Mouse (Mus musculus): ENCODE data around the gene Fam81b.
"Not testable (repeated sequence)": the region's sequence is repeated elsewhere in the genome, so short reads cannot be mapped to it uniquely, and the experiment has no call there.

Fam81b gene

GRCm38 (mm10) chr13:76304637-76305122 lies at the start of gene Fam81b:
Gene Fam81b (minus strand): TSS chr13:76305072.
- no peak for DNase-seq (ENCODE audit: low read depth in 2 of 2, low spot score in 2 of 2)

GRCm38 (mm10) chr13:76345941-76346340 lies 41.1 kb upstream of the Fam81b start:
- DNase-seq (ENCODE audit: low read depth in 2 of 2, low spot score in 2 of 2), result not testable (repeated sequence)

GRCm38 (mm10) chr13:76318635-76319034 lies 13.8 kb upstream of the Fam81b start:
- DNase-seq (ENCODE audit: low read depth in 2 of 2, low spot score in 2 of 2), result no peak

GRCm38 (mm10) chr13:76311580-76311979 lies 6.7 kb upstream of the Fam81b start:
- no peak for DNase-seq (ENCODE audit: low read depth in 2 of 2, low spot score in 2 of 2)

GRCm38 (mm10) chr13:76308811-76309210 lies 3.9 kb upstream of the Fam81b start:
- no peak for DNase-seq (ENCODE audit: low read depth in 2 of 2, low spot score in 2 of 2)

- DNase-seq (ENCODE audit: low read depth in 2 of 2, low spot score in 2 of 2), result no peak
Observed at GRCm38 (mm10) chr13:76305655-76306365, 938 bp upstream of the Fam81b start.

GRCm38 (mm10) chr13:76305241-76305640 lies 369 bp upstream of the Fam81b start:
- no peak for DNase-seq (ENCODE audit: low read depth in 2 of 2, low spot score in 2 of 2)

GRCm38 (mm10) chr13:76304201-76304600 lies 671 bp downstream of the Fam81b start:
- DNase-seq (ENCODE audit: low read depth in 2 of 2, low spot score in 2 of 2), result no peak

- DNase-seq (ENCODE audit: low read depth in 2 of 2, low spot score in 2 of 2), result no peak
Observed at GRCm38 (mm10) chr13:76303160-76303559, 1.7 kb downstream of the Fam81b start.

GRCm38 (mm10) chr13:76302056-76302455 lies 2.8 kb downstream of the Fam81b start:
- no peak for DNase-seq (ENCODE audit: low read depth in 2 of 2, low spot score in 2 of 2)

- no peak for DNase-seq (ENCODE audit: low read depth in 2 of 2, low spot score in 2 of 2)
Observed at GRCm38 (mm10) chr13:76292050-76292449, 12.8 kb downstream of the Fam81b start.

GRCm38 (mm10) chr13:76284597-76284996 lies 20.3 kb downstream of the Fam81b start:
- no peak for DNase-seq (ENCODE audit: low read depth in 2 of 2, low spot score in 2 of 2)

- no peak for DNase-seq (ENCODE audit: low read depth in 2 of 2, low spot score in 2 of 2)
Observed at GRCm38 (mm10) chr13:76264361-76265026, 40.4 kb downstream of the Fam81b start.

GRCm38 (mm10) chr13:76258766-76259165 lies 46.1 kb downstream of the Fam81b start:
- no peak for DNase-seq (ENCODE audit: low read depth in 2 of 2, low spot score in 2 of 2)

GRCm38 (mm10) chr13:76256350-76256749 lies 48.5 kb downstream of the Fam81b start:
- no peak for DNase-seq (ENCODE audit: low read depth in 2 of 2, low spot score in 2 of 2)

- no peak for DNase-seq (ENCODE audit: low read depth in 2 of 2, low spot score in 2 of 2)
Observed at GRCm38 (mm10) chr13:76250092-76250491, 54.8 kb downstream of the Fam81b start.

GRCm38 (mm10) chr13:76249066-76249465 lies 55.8 kb downstream of the Fam81b start:
- DNase-seq (ENCODE audit: low read depth in 2 of 2, low spot score in 2 of 2), result no peak

- no peak for DNase-seq (ENCODE audit: low read depth in 2 of 2, low spot score in 2 of 2)
Observed at GRCm38 (mm10) chr13:76215397-76215796, 89.5 kb downstream of the Fam81b start.

GRCm38 (mm10) chr13:76214928-76215327 lies 89.9 kb downstream of the Fam81b start:
- DNase-seq (ENCODE audit: low read depth in 2 of 2, low spot score in 2 of 2), result no peak

GRCm38 (mm10) chr13:76199943-76200342 lies 104.9 kb downstream of the Fam81b start:
- no peak for DNase-seq (ENCODE audit: low read depth in 2 of 2, low spot score in 2 of 2)

- DNase-seq (ENCODE audit: low read depth in 2 of 2, low spot score in 2 of 2), result no peak
Observed at GRCm38 (mm10) chr13:76197297-76197848, 107.5 kb downstream of the Fam81b start.
